Mouse (Mus musculus): ENCODE measurements around the gene Nrip2. TPM values are rescaled to one million over a fixed set of nuclear protein-coding genes. Genes with fewer than 3 reads are reported as not detected.

The Nrip2 gene
- polyA plus RNA-seq, 1 experiment from 2014 or later: 8.3 TPM

DNA sequence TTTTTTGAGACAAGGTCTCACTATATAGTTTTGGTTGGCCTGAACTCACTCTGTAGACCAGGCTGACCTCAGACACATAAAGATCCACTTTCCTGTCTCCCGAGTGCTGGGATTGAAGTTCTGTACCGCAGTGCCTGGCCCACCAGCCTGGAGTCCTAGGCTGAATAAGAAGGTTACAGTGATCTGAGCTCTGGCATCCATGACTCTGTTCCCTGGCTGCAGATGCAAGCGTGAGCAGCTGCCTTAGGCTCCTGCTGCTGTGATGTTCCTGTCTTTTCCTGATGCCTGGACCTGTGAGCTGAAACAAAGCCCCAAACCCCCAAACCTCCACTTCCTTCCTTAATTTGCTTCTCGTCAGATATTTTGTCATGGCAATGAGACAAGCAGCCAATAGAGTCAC, 65.9 kb downstream of the Nrip2 start:
- Histone ChIP-seq H3K4me2 (ENCODE audit: low read length) (no peak overlapping the region), H3K4me1 (replicated peaks; ENCODE audit: control insufficient read depth, insufficient read depth, low read length) (peaks cover 5% of the 10 kb centered on the region; the same call in 1 of the 2 replicates), H3K4me3 (replicated peaks; ENCODE audit: low read length) (no peak overlapping the region), H3K9ac (replicated peaks; ENCODE audit: low read depth, low read length) (no peak overlapping the region), H3K9me3 (ENCODE audit: control insufficient read depth, low read length) (no peaks in the 10 kb centered on the region), H3K36me3 (ENCODE audit: control insufficient read depth, insufficient read depth) (no peaks in the 10 kb centered on the region), H3K27me3 (replicated peaks; ENCODE audit: control insufficient read depth, insufficient read depth, low read length) (no peaks in the 10 kb centered on the region), H3K27ac (ENCODE audit: low read length) (no peak overlapping the region)
- ATAC-seq: no peak
- WGBS: 79% methylated on average over 4 of the region's 4 CpGs

Other genes with a start within 250 kb of the Nrip2 start
- 0.47 and 0.52 TPM in 2 replicates for gene Tead4, start 98.5 kb upstream of the Nrip2 start, polyA plus RNA-seq (2015; fragmentation: Nextera tagmentation; extraction: Ambion mirVana)
- gene Tulp3, start 43.4 kb upstream of the Nrip2 start, polyA plus RNA-seq (2015; fragmentation: Nextera tagmentation; extraction: Ambion mirVana): 13.2 and 17.3 TPM in 2 replicates
- 124 and 129 TPM in 2 replicates for gene Rhno1, start 36.4 kb upstream of the Nrip2 start, polyA plus RNA-seq (2015; fragmentation: Nextera tagmentation; extraction: Ambion mirVana)
- gene Foxm1, start 36.3 kb upstream of the Nrip2 start, polyA plus RNA-seq (2015; fragmentation: Nextera tagmentation; extraction: Ambion mirVana): 19.9 and 21.8 TPM in 2 replicates
- 0.45 and 0.85 TPM in 2 replicates for gene Tex52, start 23.8 kb upstream of the Nrip2 start, polyA plus RNA-seq (2015; fragmentation: Nextera tagmentation; extraction: Ambion mirVana)
- not detected in 2 replicates for gene Gm44596, start 23.8 kb upstream of the Nrip2 start, polyA plus RNA-seq (2015; fragmentation: Nextera tagmentation; extraction: Ambion mirVana)
- 37.7 and 43.0 TPM in 2 replicates for gene Itfg2, start 25.6 kb downstream of the Nrip2 start, polyA plus RNA-seq (2015; fragmentation: Nextera tagmentation; extraction: Ambion mirVana)
- gene Fkbp4, start 39.4 kb downstream of the Nrip2 start, polyA plus RNA-seq (2015; fragmentation: Nextera tagmentation; extraction: Ambion mirVana): 428 TPM in 2 replicates
- not detected in 2 replicates for gene Pzp, start 127.4 kb downstream of the Nrip2 start, polyA plus RNA-seq (2015; fragmentation: Nextera tagmentation; extraction: Ambion mirVana)
- gene A2ml1, start 182.3 kb downstream of the Nrip2 start, polyA plus RNA-seq (2015; fragmentation: Nextera tagmentation; extraction: Ambion mirVana): 3.4 and 3.9 TPM in 2 replicates
- gene Klrb1a, start 224.2 kb downstream of the Nrip2 start, polyA plus RNA-seq (2015; fragmentation: Nextera tagmentation; extraction: Ambion mirVana): not detected in 2 replicates

All from forebrain, embryonic 16.5 days (tissue).